Mouse (Mus musculus) kidney, adult 2 months (tissue): ENCODE measurements around the gene Zfp580.

Experiments used
- CTCF ChIP-seq: fragments of 200-500 bp; conservative IDR thresholded peaks from 2 replicates; pipeline ENCODE4 v1.5.1; 2011; ENCODE audit warnings: low read depth, mild to moderate bottlenecking, control low read depth, low read length, moderate library complexity, mixed read lengths; ENCODE audit not compliant: insufficient read depth, insufficient read length
- POLR2A ChIP-seq: fragments of 200-500 bp; IDR thresholded peaks from one replicate; pipeline ENCODE4 v1.6.1; 2011; ENCODE audit warnings: low read depth, low read length, control low read depth

DNA sequence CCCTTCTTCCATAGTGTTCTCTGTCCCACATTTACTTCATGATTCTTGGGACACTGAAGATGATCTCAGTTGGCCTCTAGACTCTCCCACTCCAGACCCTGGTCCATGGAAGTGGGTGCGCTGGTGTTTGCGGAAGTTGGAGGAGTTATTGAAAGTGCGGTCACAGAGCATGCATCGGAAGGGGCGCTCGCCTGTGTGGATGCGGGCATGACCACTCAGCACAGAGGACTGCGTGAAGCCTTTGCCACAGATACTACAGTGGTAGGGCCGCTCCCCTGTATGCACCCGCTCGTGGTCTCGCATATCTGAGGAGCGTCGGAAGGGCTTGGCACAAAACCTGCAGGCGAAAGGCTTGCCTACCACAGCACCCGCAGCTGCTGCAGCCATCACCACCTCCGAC lies 15.7 kb upstream of the Zfp580 start:
- TF ChIP-seq CTCF: no peak
- TF ChIP-seq POLR2A: no peak
